Mouse (Mus musculus): ENCODE results near the gene D330020A13Rik. TPM values are rescaled to one million over a fixed set of nuclear protein-coding genes. Genes with fewer than 3 reads are reported as not detected.
"Not testable (repeated sequence)": the region's sequence is repeated elsewhere in the genome, so short reads cannot be mapped to it uniquely, and the experiment has no call there.

The D330020A13Rik gene
- polyA plus RNA-seq, 1 experiment from 2014 or later, result not detected

DNA sequence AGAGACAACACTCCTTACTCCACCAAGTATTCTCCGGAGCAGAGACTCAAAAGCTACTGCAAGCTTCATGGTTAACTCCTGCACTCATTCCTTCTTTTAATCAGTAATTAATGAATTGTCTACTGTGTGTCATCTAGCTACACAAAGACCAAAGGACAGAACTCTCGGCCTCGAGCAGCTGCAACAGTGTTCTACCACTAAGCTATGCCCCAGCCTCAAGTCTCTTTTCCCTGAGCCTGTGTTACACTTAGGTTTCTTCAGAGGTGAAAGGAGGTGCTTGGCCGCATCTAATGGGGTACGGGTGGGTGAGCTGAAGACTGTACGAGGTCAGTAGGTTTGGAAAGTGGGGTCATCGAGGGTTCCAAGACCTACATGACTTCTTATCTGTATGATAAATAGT, 30.6 kb upstream of the D330020A13Rik start:
- DNase-seq (no peak), ATAC-seq (ENCODE audit: low read depth) (no peak)
- Histone ChIP-seq H3K9me3 (replicated peaks) (no peaks in the 10 kb centered on the region), H3K4me2 (no peak overlapping the region), H3K9ac (no peak overlapping the region), H3K27me3 (peaks cover 13% of the 10 kb centered on the region; the same call in 1 of the 2 replicates), H3K4me1 (replicated peaks) (no peaks in the 10 kb centered on the region), H3K36me3 (no peaks in the 10 kb centered on the region), H3K27ac (no peak overlapping the region), H3K4me3 (replicated peaks) (no peak overlapping the region)
- WGBS (ENCODE audit: insufficient replicate concordance), result 63% methylated on average over 7 of the region's 7 CpGs

DNA sequence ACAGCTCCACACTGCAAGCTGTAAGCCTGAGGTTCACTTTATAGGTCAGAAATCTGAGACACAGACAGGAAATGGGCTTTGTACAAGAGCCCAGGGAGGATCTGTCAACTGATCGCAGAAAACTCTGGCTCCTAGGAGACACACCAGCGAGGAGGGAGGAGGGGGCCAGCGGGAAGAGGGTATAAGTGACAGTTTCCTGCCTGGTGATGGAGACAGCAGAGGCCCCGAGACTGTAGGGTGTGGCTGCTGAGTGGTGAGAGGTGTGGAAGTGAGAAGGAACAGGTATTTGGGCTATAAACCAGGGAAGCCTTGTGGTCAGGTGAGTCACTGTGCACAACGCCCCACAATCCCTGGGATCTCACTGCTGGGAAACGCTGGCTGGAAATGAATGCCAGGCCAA, 30.0 kb upstream of the D330020A13Rik start:
- Histone ChIP-seq H3K9me3 (replicated peaks) (no peaks in the 10 kb centered on the region), H3K27ac (no peak overlapping the region), H3K36me3 (no peaks in the 10 kb centered on the region), H3K4me3 (replicated peaks) (no peak overlapping the region), H3K4me2 (no peak overlapping the region), H3K9ac (no peak overlapping the region), H3K4me1 (replicated peaks) (no peaks in the 10 kb centered on the region), H3K27me3 (peaks cover 13% of the 10 kb centered on the region; the same call in 1 of the 2 replicates)
- no peak for ATAC-seq (ENCODE audit: low read depth)
- WGBS (ENCODE audit: insufficient replicate concordance), result 37% methylated on average over 6 of the region's 6 CpGs
- no peak for DNase-seq

DNA sequence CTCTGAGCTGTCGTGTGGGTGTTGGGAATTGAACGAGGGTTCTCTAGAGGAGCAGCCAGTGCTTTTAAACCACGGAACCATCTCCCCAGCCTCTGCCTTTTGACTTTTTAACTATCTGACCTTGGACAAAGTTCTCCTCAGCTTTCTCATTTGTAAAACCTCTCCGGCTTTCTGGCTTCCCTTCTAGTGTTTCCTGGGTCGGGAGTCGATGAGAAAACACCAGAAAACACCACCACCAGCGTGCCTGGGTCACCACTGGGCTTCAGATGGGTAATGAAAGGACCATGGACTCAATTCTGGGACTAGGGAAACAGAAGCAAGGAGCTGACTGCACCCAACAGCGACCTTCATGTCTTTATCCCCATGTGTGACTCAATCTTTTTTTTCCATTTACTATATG, 20.0 kb upstream of the D330020A13Rik start:
- Histone ChIP-seq H3K4me1 (replicated peaks) (no peaks in the 10 kb centered on the region), H3K9ac (no peak overlapping the region), H3K4me2 (no peak overlapping the region), H3K27me3 (peaks cover 14% of the 10 kb centered on the region; the same call in 1 of the 2 replicates), H3K27ac (no peak overlapping the region), H3K36me3 (no peaks in the 10 kb centered on the region), H3K9me3 (replicated peaks) (no peaks in the 10 kb centered on the region), H3K4me3 (replicated peaks) (no peak overlapping the region)
- WGBS (ENCODE audit: insufficient replicate concordance), result 45% methylated on average over 8 of the region's 8 CpGs
- DNase-seq, result no peak
- ATAC-seq (ENCODE audit: low read depth), result no peak

DNA sequence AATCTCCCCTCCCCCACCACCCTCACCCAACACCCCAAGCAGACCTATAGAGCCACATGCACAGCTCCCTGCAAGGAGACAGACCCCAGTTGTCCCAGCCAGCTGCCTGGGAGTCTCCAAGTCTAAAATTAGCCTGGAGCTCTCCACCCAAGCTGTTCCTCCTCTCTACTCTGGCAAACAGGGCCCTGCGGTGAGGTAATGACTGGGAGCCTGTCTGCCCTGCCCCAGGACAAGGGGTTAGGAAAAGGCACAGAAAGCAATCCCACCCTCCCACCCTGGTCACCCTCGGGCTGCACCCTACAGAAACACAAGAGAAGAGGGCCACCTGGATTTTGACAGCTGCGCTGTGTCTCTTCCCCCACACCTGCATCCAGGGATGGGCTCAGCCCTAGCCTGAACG, 19.3 kb upstream of the D330020A13Rik start:
- ATAC-seq (ENCODE audit: low read depth) (no peak), DNase-seq (no peak)
- Histone ChIP-seq H3K4me2 (no peak overlapping the region), H3K4me1 (replicated peaks) (no peaks in the 10 kb centered on the region), H3K4me3 (replicated peaks) (no peak overlapping the region), H3K9me3 (replicated peaks) (no peaks in the 10 kb centered on the region), H3K27me3 (peaks cover 14% of the 10 kb centered on the region; the same call in 1 of the 2 replicates), H3K36me3 (no peaks in the 10 kb centered on the region), H3K27ac (no peak overlapping the region), H3K9ac (no peak overlapping the region)
- WGBS (ENCODE audit: insufficient replicate concordance), result 49% methylated on average over 4 of the region's 4 CpGs

DNA sequence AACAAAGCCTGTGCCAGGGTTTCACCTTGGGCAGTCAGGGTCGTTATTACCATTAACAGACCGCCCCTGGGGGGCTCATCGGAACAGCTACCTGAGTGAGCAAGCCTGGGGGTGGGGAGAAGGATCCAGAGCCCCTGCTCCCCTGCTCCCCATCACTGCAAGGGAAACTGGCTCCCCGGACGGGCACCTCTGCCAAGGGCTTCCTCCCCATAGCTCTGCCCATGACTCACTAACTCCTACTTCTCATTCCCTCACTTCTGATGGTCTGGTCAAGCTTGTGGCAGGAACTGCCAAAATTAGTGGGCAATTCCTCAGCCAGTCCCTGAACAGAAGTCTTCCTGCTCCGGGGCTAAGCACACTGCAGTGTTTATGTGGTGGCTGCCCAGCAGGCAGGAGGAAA, 18.9 kb upstream of the D330020A13Rik start:
- ATAC-seq (ENCODE audit: low read depth) (no peak), DNase-seq (no peak)
- H3K4me2 ChIP-seq, result no peak overlapping the region
- no peaks in the 10 kb centered on the region for H3K36me3 ChIP-seq
- H3K4me1 ChIP-seq (replicated peaks), result no peaks in the 10 kb centered on the region
- no peak overlapping the region for H3K27ac ChIP-seq
- H3K27me3 ChIP-seq, result peaks cover 14% of the 10 kb centered on the region; the same call in 1 of the 2 replicates
- H3K4me3 ChIP-seq (replicated peaks), result no peak overlapping the region
- H3K9ac ChIP-seq, result no peak overlapping the region
- 20% methylated on average over 6 of the region's 6 CpGs for WGBS (ENCODE audit: insufficient replicate concordance)
- H3K9me3 ChIP-seq (replicated peaks), result no peaks in the 10 kb centered on the region

DNA sequence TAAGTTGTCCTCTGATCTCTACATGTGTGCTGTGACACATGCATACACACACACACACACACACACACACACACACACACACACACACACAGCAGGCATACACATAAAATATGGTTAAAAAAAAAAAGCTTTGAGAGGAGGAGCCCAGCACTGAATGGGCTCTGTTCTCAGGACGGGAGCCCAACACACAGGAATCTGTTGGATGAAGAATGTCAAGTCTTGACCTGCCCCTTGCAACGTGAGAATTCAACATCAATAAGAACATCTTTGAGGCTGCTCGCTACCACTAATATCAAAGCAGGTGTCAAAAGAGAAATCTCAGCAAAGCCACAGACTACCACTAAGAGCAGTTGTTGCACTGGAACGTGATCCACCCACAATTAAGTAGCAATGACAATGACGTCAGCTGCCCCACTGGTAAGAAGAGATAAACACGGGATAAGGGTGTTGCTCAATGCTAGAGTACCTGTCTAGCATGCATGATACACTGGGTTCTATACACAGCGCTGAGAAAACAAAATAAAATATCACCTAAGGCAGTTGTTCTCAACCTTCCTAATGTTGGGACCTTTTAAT, 17.2 kb upstream of the D330020A13Rik start:
- no peaks in the 10 kb centered on the region for H3K9me3 ChIP-seq (replicated peaks)
- H3K27me3 ChIP-seq, result peaks cover 14% of the 10 kb centered on the region; the same call in 1 of the 2 replicates
- DNase-seq, result no peak
- H3K27ac ChIP-seq, result no peak overlapping the region
- 55% methylated on average over 7 of the region's 7 CpGs for WGBS (ENCODE audit: insufficient replicate concordance)
- ATAC-seq (ENCODE audit: low read depth), result no peak
- H3K4me1 ChIP-seq (replicated peaks), result no peaks in the 10 kb centered on the region
- no peaks in the 10 kb centered on the region for H3K36me3 ChIP-seq
- H3K4me3 ChIP-seq (replicated peaks), result no peak overlapping the region
- no peak overlapping the region for H3K4me2 ChIP-seq
- H3K9ac ChIP-seq, result no peak overlapping the region

DNA sequence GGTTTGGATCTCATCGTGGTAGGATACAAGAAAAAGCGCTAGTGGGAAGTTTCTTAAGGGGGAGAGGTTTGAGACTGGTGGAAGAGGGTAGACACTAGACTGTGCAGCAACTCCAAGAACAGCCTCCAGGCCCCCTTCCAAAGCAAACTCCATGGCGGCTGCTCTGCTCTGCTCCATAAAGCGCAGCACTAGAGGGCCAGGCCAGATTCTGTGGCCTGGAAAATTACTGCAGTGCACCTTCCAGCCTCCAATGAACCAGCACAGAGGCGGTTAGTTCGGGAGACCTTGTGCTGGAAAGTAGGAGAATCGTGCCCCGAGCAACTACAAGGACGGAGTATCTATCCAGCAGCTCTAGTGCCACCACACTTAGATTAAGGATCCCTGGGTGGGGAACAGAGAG, 6.9 kb upstream of the D330020A13Rik start:
- no peaks in the 10 kb centered on the region for H3K4me1 ChIP-seq (replicated peaks)
- no peak overlapping the region for H3K27ac ChIP-seq
- H3K9ac ChIP-seq, result no peak overlapping the region
- no peak for DNase-seq
- no peak overlapping the region for H3K4me2 ChIP-seq
- no peaks in the 10 kb centered on the region for H3K36me3 ChIP-seq
- no peaks in the 10 kb centered on the region for H3K9me3 ChIP-seq (replicated peaks)
- peaks cover 35% of the 10 kb centered on the region for H3K27me3 ChIP-seq
- WGBS (ENCODE audit: insufficient replicate concordance), result 77% methylated on average over 9 of the region's 9 CpGs
- no peak for ATAC-seq (ENCODE audit: low read depth)
- H3K4me3 ChIP-seq (replicated peaks), result no peak overlapping the region

DNA sequence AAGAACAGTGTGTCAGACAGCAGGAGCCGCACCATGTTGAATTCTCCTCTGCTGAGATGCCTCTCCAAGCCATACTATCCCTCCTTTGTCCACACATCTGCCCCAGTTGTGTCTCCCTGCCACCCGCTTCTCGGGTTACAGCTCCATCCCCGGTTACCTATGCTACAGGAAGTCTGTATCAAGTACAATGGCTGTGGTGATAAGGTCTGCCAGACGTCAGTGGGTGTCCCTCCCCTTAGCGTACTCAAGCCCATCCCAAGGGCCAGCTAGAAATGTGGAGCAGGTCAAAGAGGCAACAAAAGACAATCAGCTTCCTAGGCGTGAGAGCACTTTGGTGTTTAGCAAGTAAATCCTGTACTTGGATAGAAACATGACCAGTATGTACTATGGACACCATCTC, 5.6 kb upstream of the D330020A13Rik start:
- no peak overlapping the region for H3K9ac ChIP-seq
- H3K27ac ChIP-seq, result no peak overlapping the region
- no peaks in the 10 kb centered on the region for H3K4me1 ChIP-seq (replicated peaks)
- peaks cover 47% of the 10 kb centered on the region for H3K27me3 ChIP-seq
- H3K4me2 ChIP-seq, result no peak overlapping the region
- no peaks in the 10 kb centered on the region for H3K36me3 ChIP-seq
- WGBS (ENCODE audit: insufficient replicate concordance), result 20% methylated on average over 7 of the region's 7 CpGs
- no peaks in the 10 kb centered on the region for H3K9me3 ChIP-seq (replicated peaks)
- DNase-seq (no peak), ATAC-seq (ENCODE audit: low read depth) (no peak)
- no peak overlapping the region for H3K4me3 ChIP-seq (replicated peaks)

DNA sequence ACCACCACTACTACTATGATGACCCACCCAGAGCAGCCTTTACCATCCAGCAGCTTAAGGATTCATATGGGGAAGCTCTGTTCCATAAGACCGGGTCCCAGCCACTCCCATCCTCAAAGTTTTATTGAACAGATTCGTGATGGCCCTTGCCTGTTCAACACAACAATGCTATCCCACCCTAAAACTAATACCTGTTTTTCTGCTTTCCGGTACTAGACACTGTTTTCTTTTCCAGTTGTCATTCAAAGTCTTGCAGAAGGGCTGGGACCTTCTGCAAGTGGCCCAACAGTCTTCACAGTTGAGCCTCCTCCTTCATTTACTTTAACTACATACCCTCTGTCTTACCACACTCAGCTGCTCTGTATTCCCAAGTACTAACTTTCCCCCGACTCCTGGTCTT, 4.7 kb upstream of the D330020A13Rik start:
- H3K4me3 ChIP-seq (replicated peaks), result no peak overlapping the region
- no peak overlapping the region for H3K27ac ChIP-seq
- no peak overlapping the region for H3K9ac ChIP-seq
- no peak overlapping the region for H3K4me2 ChIP-seq
- WGBS (ENCODE audit: insufficient replicate concordance), result 58% methylated on average over 4 of the region's 4 CpGs
- DNase-seq (no peak), ATAC-seq (ENCODE audit: low read depth) (no peak)
- H3K27me3 ChIP-seq, result peaks cover 56% of the 10 kb centered on the region
- no peaks in the 10 kb centered on the region for H3K36me3 ChIP-seq
- H3K9me3 ChIP-seq (replicated peaks), result no peaks in the 10 kb centered on the region
- H3K4me1 ChIP-seq (replicated peaks), result peaks cover 7% of the 10 kb centered on the region

DNA sequence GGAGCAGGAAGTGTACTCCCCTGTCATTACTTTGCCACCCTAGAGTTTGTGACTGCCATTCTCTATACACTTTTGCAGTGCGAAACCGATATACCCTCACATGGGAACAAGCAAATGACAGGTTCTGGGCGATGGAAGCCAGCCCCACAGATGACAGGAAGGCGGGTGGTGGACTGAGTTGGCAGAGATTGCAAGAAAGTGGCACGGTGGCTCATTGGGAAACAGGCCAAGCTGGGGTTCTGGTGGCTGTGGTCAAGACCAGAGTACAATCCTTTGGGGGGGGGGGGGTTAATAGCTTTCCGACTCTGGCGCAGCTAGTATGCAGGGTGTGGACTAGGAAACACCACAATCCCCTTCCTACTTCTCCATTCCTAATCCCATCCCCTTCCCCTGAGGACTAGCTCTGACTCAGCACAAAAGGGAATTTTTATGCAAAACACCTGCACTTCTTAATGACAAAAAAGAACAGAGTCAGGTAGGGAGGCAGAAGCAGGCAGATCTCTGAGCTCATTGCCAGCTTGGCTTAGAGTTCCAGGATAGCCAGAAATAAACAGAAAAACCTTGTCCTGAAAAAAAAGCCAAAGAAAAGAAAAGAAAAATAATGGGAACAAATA, 2.7 kb upstream of the D330020A13Rik start:
- no peak overlapping the region for H3K4me3 ChIP-seq (replicated peaks)
- no peaks in the 10 kb centered on the region for H3K9me3 ChIP-seq (replicated peaks)
- H3K27me3 ChIP-seq, result peaks cover 75% of the 10 kb centered on the region
- no peak overlapping the region for H3K4me2 ChIP-seq
- WGBS (ENCODE audit: insufficient replicate concordance), result 67% methylated on average over 7 of the region's 7 CpGs
- H3K27ac ChIP-seq, result no peak overlapping the region
- no peaks in the 10 kb centered on the region for H3K36me3 ChIP-seq
- H3K4me1 ChIP-seq (replicated peaks), result peaks cover 12% of the 10 kb centered on the region
- ATAC-seq (ENCODE audit: low read depth), result no peak
- no peak overlapping the region for H3K9ac ChIP-seq
- no peak for DNase-seq

DNA sequence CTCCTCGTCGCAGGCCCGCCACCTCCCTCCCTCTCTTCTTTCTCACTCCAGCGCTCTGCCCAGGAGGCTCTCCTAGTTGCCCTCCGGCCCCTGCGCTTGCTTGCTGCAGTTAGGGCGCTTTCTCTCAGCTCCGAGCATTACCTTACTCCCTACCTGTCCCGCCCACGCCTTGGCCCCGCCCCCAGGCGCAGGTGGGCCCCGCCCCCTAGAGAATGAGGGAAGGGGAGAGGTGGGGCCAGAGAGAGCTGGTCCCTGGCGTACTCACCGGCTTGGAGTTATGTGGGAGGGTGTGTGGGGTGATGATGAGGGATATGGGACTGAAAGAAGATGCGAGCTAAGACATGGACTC, 595 bp downstream of the D330020A13Rik start:
- Histone ChIP-seq H3K9ac (peak overlapping the region; percentile 15; the same call in 1 of the 2 replicates), H3K27ac (no peak overlapping the region), H3K36me3 (no peaks in the 10 kb centered on the region), H3K9me3 (replicated peaks) (no peaks in the 10 kb centered on the region), H3K4me2 (peak overlapping the region; percentile 74), H3K4me1 (replicated peaks) (peaks cover 12% of the 10 kb centered on the region), H3K27me3 (peaks cover 73% of the 10 kb centered on the region), H3K4me3 (replicated peaks) (peak overlapping the region; percentile 57)
- ATAC-seq (ENCODE audit: low read depth) (no peak), DNase-seq (no peak)
- 3% methylated on average over 16 of the region's 16 CpGs for WGBS (ENCODE audit: insufficient replicate concordance)

DNA sequence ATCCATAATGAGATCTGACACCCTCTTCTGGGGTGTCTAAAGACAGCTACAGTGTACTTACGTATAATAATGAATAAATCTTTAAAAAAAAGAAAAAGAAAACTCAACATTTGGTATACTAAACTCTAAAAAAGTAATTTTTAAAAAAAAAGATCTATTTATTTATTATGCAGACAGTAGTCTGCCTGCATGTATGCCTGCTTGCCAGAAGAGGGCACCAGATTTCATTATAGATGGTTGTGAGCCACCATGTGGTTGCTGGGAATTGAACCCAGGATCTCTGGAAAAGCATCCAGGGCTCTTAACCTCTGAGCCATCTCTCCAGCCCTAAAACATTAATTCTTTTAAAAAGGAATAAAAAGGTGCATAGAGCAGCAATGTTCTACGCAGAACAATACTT, 2.4 kb downstream of the D330020A13Rik start:
- peaks cover 68% of the 10 kb centered on the region for H3K27me3 ChIP-seq
- not testable (repeated sequence) for H3K9ac ChIP-seq; DNase-seq; H3K27ac ChIP-seq; ATAC-seq (ENCODE audit: low read depth); H3K36me3 ChIP-seq; H3K9me3 ChIP-seq (replicated peaks); H3K4me2 ChIP-seq; H3K4me3 ChIP-seq (replicated peaks)
- peaks cover 12% of the 10 kb centered on the region for H3K4me1 ChIP-seq (replicated peaks)
- 69% methylated on average over 2 of the region's 2 CpGs for WGBS (ENCODE audit: insufficient replicate concordance)
